Mouse (Mus musculus) megakaryocyte, embryonic 14.5 days (primary cell): ENCODE data around the gene Sema5a.

ENCODE experiments used
- FLI1 ChIP-seq: IDR thresholded peaks from 2 replicates; pipeline ENCODE4 v1.6.1; 2012; ENCODE audit warnings: low read length, inconsistent platforms, mixed read lengths
- GATA1 ChIP-seq: IDR thresholded peaks from 3 replicates; pipeline ENCODE4 v1.6.1; 2012; ENCODE audit warnings: mixed read lengths, low read length, inconsistent platforms, borderline replicate concordance

GRCm38 (mm10) chr15:32226888-32227395 is 17.7 kb upstream of the Sema5a start:
- TF ChIP-seq GATA1 = no peak
- TF ChIP-seq FLI1 = no peak
